Mouse (Mus musculus): ENCODE results near the gene Hsf3. TPM values are rescaled to one million over a fixed set of nuclear protein-coding genes. Genes with fewer than 3 reads are reported as not detected.
A peak's percentile ranks its signal among the peaks of the same experiment; 100 is the strongest.
"Not testable (repeated sequence)": the region's sequence is repeated elsewhere in the genome, so short reads cannot be mapped to it uniquely, and the experiment has no call there.

Gene Hsf3
- 0.13 TPM in 1 of 2 replicates, not detected in the other for polyA plus RNA-seq (2016; fragmentation: Nextera tagmentation; extraction: Ambion mirVana)

- Histone ChIP-seq H3K27me3 (replicated peaks) (no peaks in the 10 kb centered on the region), H3K4me2 (peak within 1 kb of the TSS; percentile 60), H3K4me3 (peak within 1 kb of the TSS; percentile 44), H3K9ac (0 out of 2 replicates have a peak within 1 kb of the TSS, but pooled peaks have one; percentile 54), H3K27ac (ENCODE audit: poor library complexity, severe bottlenecking) (no peak within 1 kb of the TSS; the same call in 1 of the 2 replicates), H3K4me1 (replicated peaks) (no peaks in the 10 kb centered on the region), H3K36me3 (no peaks in the 10 kb centered on the region), H3K9me3 (replicated peaks) (no peaks in the 10 kb centered on the region)
- ATAC-seq (ENCODE audit: insufficient number of reproducible peaks, low FRiP score): 0 out of 2 replicates have a peak, but pooled peaks have one; percentile 59
- WGBS: 21% methylated on average over 9 of the region's 9 CpGs
Measured at GRCm38 (mm10) chrX:96456201-96456963, at the start of gene Hsf3. TSS of gene Hsf3 (minus strand) at chrX:96456294.

GRCm38 (mm10) chrX:96501580-96501979 is 45.5 kb upstream of the Hsf3 start:
- ATAC-seq (ENCODE audit: insufficient number of reproducible peaks, low FRiP score): no peak
- H3K4me1 ChIP-seq (replicated peaks): no peaks in the 10 kb centered on the region
- 39% methylated on average over 1 of the region's 1 CpGs for WGBS
- no peak overlapping the region for H3K4me3 ChIP-seq
- H3K27ac ChIP-seq (ENCODE audit: poor library complexity, severe bottlenecking): no peak overlapping the region
- H3K4me2 ChIP-seq: no peak overlapping the region
- no peaks in the 10 kb centered on the region for H3K27me3 ChIP-seq (replicated peaks)
- no peaks in the 10 kb centered on the region for H3K36me3 ChIP-seq
- H3K9ac ChIP-seq: no peak overlapping the region
- H3K9me3 ChIP-seq (replicated peaks): no peaks in the 10 kb centered on the region

- H3K4me2 ChIP-seq: peak within 1 kb of the TSS; percentile 60
- no peak within 1 kb of the TSS for H3K9ac ChIP-seq
Measured at GRCm38 (mm10) chrX:96455149-96455548, 945 bp downstream of the Hsf3 start, which contains the start of gene Heph. TSS of gene Heph (plus strand) at chrX:96455359.

GRCm38 (mm10) chrX:96419383-96419782 is 36.7 kb downstream of the Hsf3 start:
- Histone ChIP-seq H3K27me3 (replicated peaks) (no peaks in the 10 kb centered on the region), H3K9ac (no peak overlapping the region), H3K9me3 (replicated peaks) (no peaks in the 10 kb centered on the region), H3K36me3 (no peaks in the 10 kb centered on the region), H3K4me1 (replicated peaks) (no peaks in the 10 kb centered on the region), H3K27ac (ENCODE audit: poor library complexity, severe bottlenecking) (no peak overlapping the region), H3K4me2 (no peak overlapping the region), H3K4me3 (no peak overlapping the region)
- ATAC-seq (ENCODE audit: insufficient number of reproducible peaks, low FRiP score): no peak

More at GRCm38 (mm10) chrX:96455149-96455548, 945 bp downstream of the Hsf3 start, which contains the start of gene Heph:
- no peaks in the 10 kb centered on the region for H3K36me3 ChIP-seq
- no peak within 1 kb of the TSS; the same call in 1 of the 2 replicates for H3K27ac ChIP-seq (ENCODE audit: poor library complexity, severe bottlenecking)
- H3K4me1 ChIP-seq (replicated peaks): no peaks in the 10 kb centered on the region
- ATAC-seq (ENCODE audit: insufficient number of reproducible peaks, low FRiP score): no peak
- H3K4me3 ChIP-seq: peak within 1 kb of the TSS; percentile 44
- no peaks in the 10 kb centered on the region for H3K9me3 ChIP-seq (replicated peaks)
- no peaks in the 10 kb centered on the region for H3K27me3 ChIP-seq (replicated peaks)
- 65% methylated on average over 2 of the region's 2 CpGs for WGBS

GRCm38 (mm10) chrX:96417733-96418132 is 38.4 kb downstream of the Hsf3 start:
- H3K4me3 ChIP-seq: no peak overlapping the region
- H3K27me3 ChIP-seq (replicated peaks): no peaks in the 10 kb centered on the region
- no peaks in the 10 kb centered on the region for H3K36me3 ChIP-seq
- no peaks in the 10 kb centered on the region for H3K4me1 ChIP-seq (replicated peaks)
- no peak overlapping the region for H3K27ac ChIP-seq (ENCODE audit: poor library complexity, severe bottlenecking)
- ATAC-seq (ENCODE audit: insufficient number of reproducible peaks, low FRiP score): no peak; the same call in 1 of the 2 replicates
- no peak overlapping the region for H3K4me2 ChIP-seq
- H3K9ac ChIP-seq: no peak overlapping the region
- no peaks in the 10 kb centered on the region for H3K9me3 ChIP-seq (replicated peaks)
- WGBS: 18% methylated on average over 1 of the region's 1 CpGs

GRCm38 (mm10) chrX:96416970-96417369 is 39.1 kb downstream of the Hsf3 start:
- no peak for ATAC-seq (ENCODE audit: insufficient number of reproducible peaks, low FRiP score)
- WGBS: 63% methylated on average over 1 of the region's 1 CpGs
- no peak overlapping the region for H3K9ac ChIP-seq
- no peaks in the 10 kb centered on the region for H3K36me3 ChIP-seq
- H3K4me3 ChIP-seq: no peak overlapping the region
- no peaks in the 10 kb centered on the region for H3K4me1 ChIP-seq (replicated peaks)
- H3K27ac ChIP-seq (ENCODE audit: poor library complexity, severe bottlenecking): no peak overlapping the region
- H3K27me3 ChIP-seq (replicated peaks): no peaks in the 10 kb centered on the region
- no peak overlapping the region for H3K4me2 ChIP-seq
- H3K9me3 ChIP-seq (replicated peaks): no peaks in the 10 kb centered on the region

GRCm38 (mm10) chrX:96415351-96415750 is 40.7 kb downstream of the Hsf3 start:
- not testable (repeated sequence) for H3K4me2 ChIP-seq; H3K27me3 ChIP-seq (replicated peaks); H3K9me3 ChIP-seq (replicated peaks); H3K4me3 ChIP-seq; ATAC-seq (ENCODE audit: insufficient number of reproducible peaks, low FRiP score); H3K27ac ChIP-seq (ENCODE audit: poor library complexity, severe bottlenecking); H3K36me3 ChIP-seq; H3K4me1 ChIP-seq (replicated peaks); H3K9ac ChIP-seq
- WGBS: 76% methylated on average over 4 of the region's 4 CpGs

GRCm38 (mm10) chrX:96339108-96339507 is 117.0 kb downstream of the Hsf3 start:
- ATAC-seq (ENCODE audit: insufficient number of reproducible peaks, low FRiP score): no peak
- no peaks in the 10 kb centered on the region for H3K36me3 ChIP-seq
- H3K4me2 ChIP-seq: no peak overlapping the region
- no peak overlapping the region for H3K27ac ChIP-seq (ENCODE audit: poor library complexity, severe bottlenecking)
- 56% methylated on average over 2 of the region's 2 CpGs for WGBS
- H3K9me3 ChIP-seq (replicated peaks): no peaks in the 10 kb centered on the region
- no peaks in the 10 kb centered on the region for H3K27me3 ChIP-seq (replicated peaks)
- H3K4me1 ChIP-seq (replicated peaks): no peaks in the 10 kb centered on the region
- H3K4me3 ChIP-seq: no peak overlapping the region
- H3K9ac ChIP-seq: no peak overlapping the region

GRCm38 (mm10) chrX:96329764-96330163 is 126.3 kb downstream of the Hsf3 start:
- H3K27ac ChIP-seq (ENCODE audit: poor library complexity, severe bottlenecking): no peak overlapping the region
- H3K4me2 ChIP-seq: no peak overlapping the region
- H3K9me3 ChIP-seq (replicated peaks): no peaks in the 10 kb centered on the region
- no peaks in the 10 kb centered on the region for H3K27me3 ChIP-seq (replicated peaks)
- WGBS: 43% methylated on average over 4 of the region's 4 CpGs
- no peak for ATAC-seq (ENCODE audit: insufficient number of reproducible peaks, low FRiP score)
- H3K4me1 ChIP-seq (replicated peaks): no peaks in the 10 kb centered on the region
- no peaks in the 10 kb centered on the region for H3K36me3 ChIP-seq
- H3K4me3 ChIP-seq: no peak overlapping the region
- H3K9ac ChIP-seq: no peak overlapping the region

- 93% methylated on average over 3 of the region's 3 CpGs for WGBS
- Histone ChIP-seq H3K27ac (ENCODE audit: poor library complexity, severe bottlenecking) (no peak within 1 kb of the TSS), H3K4me3 (no peak within 1 kb of the TSS), H3K4me2 (no peak within 1 kb of the TSS), H3K27me3 (replicated peaks) (no peaks in the 10 kb centered on the region), H3K9me3 (replicated peaks) (no peaks in the 10 kb centered on the region), H3K36me3 (no peaks in the 10 kb centered on the region), H3K9ac (no peak within 1 kb of the TSS), H3K4me1 (replicated peaks) (no peaks in the 10 kb centered on the region)
- no peak for ATAC-seq (ENCODE audit: insufficient number of reproducible peaks, low FRiP score)
Measured at GRCm38 (mm10) chrX:96293338-96293737, 162.8 kb downstream of the Hsf3 start, which contains the start of gene Vsig4. TSS of gene Vsig4 (minus strand) at chrX:96293438.

GRCm38 (mm10) chrX:96256509-96256908 is 199.6 kb downstream of the Hsf3 start:
- Histone ChIP-seq H3K4me1 (replicated peaks) (no peaks in the 10 kb centered on the region), H3K27ac (ENCODE audit: poor library complexity, severe bottlenecking) (no peak overlapping the region), H3K27me3 (replicated peaks) (no peaks in the 10 kb centered on the region), H3K36me3 (no peaks in the 10 kb centered on the region), H3K9ac (no peak overlapping the region), H3K9me3 (replicated peaks) (no peaks in the 10 kb centered on the region), H3K4me3 (no peak overlapping the region), H3K4me2 (no peak overlapping the region)
- ATAC-seq (ENCODE audit: insufficient number of reproducible peaks, low FRiP score): no peak

Measured in heart, embryonic 12.5 days (tissue).